Mouse (Mus musculus) MEL (cell line): ENCODE measurements at regions not wholly inside any gene's neighbourhood (a gene's known extent, or its start where the extent isn't known, plus 50 kb on each side); places are given as distances from the start of the nearest gene placed in this dataset.

Experiments used
- DNase-seq: peaks from one replicate; pipeline ENCODE4 v3.0.0; 2011; ENCODE audit warnings: low read depth, low spot score
- H3K27ac ChIP-seq: 2 replicates; pipeline ENCODE4 v1.5.1; 2012; ENCODE audit warnings: low read depth, mild to moderate bottlenecking, control low read depth, low read length, moderate library complexity; ENCODE audit not compliant: control insufficient read depth
- H3K27me3 ChIP-seq, 2 experiments: fragments of 150-350 bp in 1 of 2; sonication (generic) in 1 of 2; 2 replicates each; pipeline ENCODE4 v1.6.1; 2012; ENCODE audit warnings: low read length in 2 of 2, mild to moderate bottlenecking in 2 of 2, improper control_type of control experiment in 1 of 2, moderate library complexity in 1 of 2; ENCODE audit not compliant: insufficient read depth in 2 of 2, control insufficient read depth in 1 of 2
- H3K36me3 ChIP-seq, 2 experiments: 2 replicates each; pipeline ENCODE4 v1.6.1; 2012 to 2014; ENCODE audit warnings: low read length in 2 of 2, improper control_type of control experiment in 1 of 2, inconsistent platforms in 1 of 2, mild to moderate bottlenecking in 1 of 2; ENCODE audit not compliant: insufficient read depth in 2 of 2, control insufficient read depth in 1 of 2
- H3K4me1 ChIP-seq, 2 experiments: fragments of 150-350 bp in 1 of 2; sonication (generic) in 1 of 2; 2 replicates each; pipeline ENCODE4 v1.6.1; 2012; ENCODE audit warnings: low read length in 2 of 2, improper control_type of control experiment in 1 of 2, mild to moderate bottlenecking in 1 of 2; ENCODE audit not compliant: insufficient read depth in 2 of 2, control insufficient read depth in 1 of 2
- H3K4me3 ChIP-seq, 2 experiments: fragments of 150-350 bp in 1 of 2; sonication (generic) in 1 of 2; 2 replicates each; pipeline ENCODE4 v1.5.1; 2012; ENCODE audit warnings: low read depth in 2 of 2, low read length in 2 of 2, mild to moderate bottlenecking in 2 of 2, moderate library complexity in 2 of 2, control low read depth in 1 of 2, improper control_type of control experiment in 1 of 2; ENCODE audit not compliant: control insufficient read depth in 1 of 2, insufficient read depth in 1 of 2
- H3K79me2 ChIP-seq: 2 replicates; pipeline ENCODE4 v1.6.1; 2012; ENCODE audit warnings: mild to moderate bottlenecking, low read length, moderate library complexity; ENCODE audit not compliant: control insufficient read depth, poor library complexity, insufficient read depth
- H3K9ac ChIP-seq: 2 replicates; pipeline ENCODE4 v1.6.1; 2012; ENCODE audit warnings: low read depth, mild to moderate bottlenecking, control low read depth, low read length, moderate library complexity; ENCODE audit not compliant: control insufficient read depth, poor library complexity, severe bottlenecking
- H3K9me3 ChIP-seq: fragments of 150-350 bp; sonication (generic); replicated peaks from 2 replicates; pipeline ENCODE4 v1.6.1; 2012; ENCODE audit warnings: mild to moderate bottlenecking, low read length, improper control_type of control experiment, moderate library complexity; ENCODE audit not compliant: insufficient read depth
- CHD1 ChIP-seq: IDR thresholded peaks from 2 replicates; pipeline ENCODE4 v1.6.1; 2012; ENCODE audit warnings: low read depth, mild to moderate bottlenecking, inconsistent platforms, low read length, improper control_type of control experiment
- CTCF ChIP-seq, 3 experiments: IDR thresholded peaks in 2 of 3; conservative IDR thresholded peaks in 1 of 3; 2 replicates each; pipeline ENCODE4 v1.5.1; 2011 to 2012; ENCODE audit warnings: low read length in 3 of 3, low read depth in 2 of 3, mild to moderate bottlenecking in 2 of 3, improper control_type of control experiment in 1 of 3, inconsistent platforms in 1 of 3, mixed read lengths in 1 of 3, moderate library complexity in 1 of 3; ENCODE audit not compliant: control insufficient read depth in 1 of 3, insufficient read depth in 1 of 3, poor library complexity in 1 of 3, severe bottlenecking in 1 of 3
- ETS1 ChIP-seq: IDR thresholded peaks from 2 replicates; pipeline ENCODE4 v1.6.1; 2012; ENCODE audit warnings: low read depth, mild to moderate bottlenecking, inconsistent platforms, low read length, improper control_type of control experiment, moderate library complexity
- GATA1 ChIP-seq: IDR thresholded peaks from 2 replicates; pipeline ENCODE4 v1.6.1; 2011; ENCODE audit warnings: low read depth, low read length, improper control_type of control experiment
- MAFK ChIP-seq: IDR thresholded peaks from 2 replicates; pipeline ENCODE4 v1.6.1; 2011; ENCODE audit warnings: low read depth, mild to moderate bottlenecking, low read length, improper control_type of control experiment, borderline replicate concordance
- MAX ChIP-seq: IDR thresholded peaks from 2 replicates; pipeline ENCODE4 v1.6.1; 2011; ENCODE audit warnings: low read length, improper control_type of control experiment
- MXI1 ChIP-seq: IDR thresholded peaks from 2 replicates; pipeline ENCODE4 v1.6.1; 2011; ENCODE audit warnings: mild to moderate bottlenecking, low read depth, low read length, improper control_type of control experiment
- MYB ChIP-seq: IDR thresholded peaks from 2 replicates; pipeline ENCODE4 v1.6.1; 2011; ENCODE audit warnings: mild to moderate bottlenecking, low read depth, low read length, improper control_type of control experiment
- MYC ChIP-seq: IDR thresholded peaks from 2 replicates; pipeline ENCODE4 v1.6.1; 2011; ENCODE audit warnings: low read depth, mild to moderate bottlenecking, low read length, improper control_type of control experiment, moderate library complexity
- POLR2A ChIP-seq, 2 experiments: IDR thresholded peaks; 2 replicates each; pipeline ENCODE4 v1.6.1; 2011 to 2012; ENCODE audit warnings: low read length in 2 of 2, mild to moderate bottlenecking in 2 of 2, control low read depth in 1 of 2, improper control_type of control experiment in 1 of 2, low read depth in 1 of 2, moderate library complexity in 1 of 2; ENCODE audit not compliant: control insufficient read depth in 1 of 2, insufficient read depth in 1 of 2, poor library complexity in 1 of 2
- POLR2AphosphoS2 ChIP-seq: IDR thresholded peaks from 2 replicates; pipeline ENCODE4 v1.6.1; 2011; ENCODE audit warnings: low read length, improper control_type of control experiment
- POLR2AphosphoS5 ChIP-seq: IDR thresholded peaks from 2 replicates; pipeline ENCODE4 v1.6.1; 2012; ENCODE audit warnings: low read depth, borderline replicate concordance, mild to moderate bottlenecking, inconsistent platforms, low read length, moderate library complexity, mixed read lengths
- TBP ChIP-seq: IDR thresholded peaks from 2 replicates; pipeline ENCODE4 v1.8.0; 2011; ENCODE audit warnings: low read depth, low read length, improper control_type of control experiment
- TCF12 ChIP-seq: IDR thresholded peaks from 2 replicates; pipeline ENCODE4 v1.6.1; 2014; ENCODE audit warnings: low read depth, mild to moderate bottlenecking, inconsistent platforms, low read length, improper control_type of control experiment, moderate library complexity
- USF2 ChIP-seq, 2 experiments: IDR thresholded peaks; 2 replicates each; pipeline ENCODE4 v1.6.1; 2011 to 2012; ENCODE audit warnings: improper control_type of control experiment in 2 of 2, low read length in 2 of 2, borderline replicate concordance in 1 of 2, inconsistent platforms in 1 of 2, low read depth in 1 of 2, mild to moderate bottlenecking in 1 of 2; ENCODE audit not compliant: insufficient read depth in 1 of 2
- ZNF384 ChIP-seq: IDR thresholded peaks from 2 replicates; pipeline ENCODE4 v1.6.1; 2012; ENCODE audit warnings: low read depth, mild to moderate bottlenecking, inconsistent platforms, low read length, improper control_type of control experiment

DNA sequence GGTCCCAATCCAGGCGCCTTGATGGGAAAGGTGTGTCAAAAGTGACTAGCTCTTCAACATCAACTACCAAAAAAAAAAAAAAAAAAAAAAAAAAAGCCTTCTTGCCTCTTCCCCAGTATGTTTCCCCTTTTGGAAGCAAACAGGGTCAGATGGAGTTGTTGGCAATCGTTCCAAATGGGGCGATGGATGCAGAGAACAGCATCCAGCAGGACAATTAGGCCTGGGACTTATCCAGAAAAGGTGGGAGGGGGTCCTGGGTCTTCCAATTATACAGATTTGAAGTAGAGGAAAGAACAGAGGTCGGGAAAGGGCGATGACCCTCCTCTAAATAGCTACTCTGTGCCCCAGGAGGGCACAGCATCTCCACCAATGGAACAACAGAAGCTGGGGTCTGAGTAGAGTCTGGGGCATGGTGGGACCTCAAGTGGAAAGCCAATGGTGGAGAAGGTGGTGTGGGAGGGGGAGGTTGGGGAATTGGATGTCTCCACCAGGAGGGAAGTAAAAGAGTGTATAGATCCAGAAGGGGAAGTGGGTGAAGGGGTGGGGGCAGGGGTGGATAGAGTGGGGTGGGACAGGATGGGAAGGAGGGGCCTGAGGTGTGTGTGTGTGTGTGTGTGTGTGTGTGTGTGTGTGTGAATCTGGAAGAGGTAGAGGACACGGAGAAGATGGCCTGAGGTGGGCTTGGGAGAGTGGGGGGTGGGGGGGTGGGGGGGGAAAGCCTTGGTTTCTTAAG is 102.7 kb downstream of the Nucb2 start:
- DNase-seq = peak; percentile 23
- Histone ChIP-seq H3K36me3 (no peaks in the 10 kb centered on the region; a peak in 2 of 4 replicates), H3K9ac (no peak overlapping the region), H3K79me2 (no peaks in the 10 kb centered on the region), H3K4me1 (peaks cover 0 to 5% of the 10 kb centered on the region in 2 experiments; a peak in 2 of 4 replicates), H3K27me3 (no peaks in the 10 kb centered on the region), H3K27ac (no peak overlapping the region), H3K4me3 (no peak overlapping the region), H3K9me3 (no peaks in the 10 kb centered on the region)
- TF ChIP-seq ZNF384 (0 out of 2 replicates have a peak, but pooled peaks have one; percentile 20), POLR2AphosphoS2 (no peak)

DNA sequence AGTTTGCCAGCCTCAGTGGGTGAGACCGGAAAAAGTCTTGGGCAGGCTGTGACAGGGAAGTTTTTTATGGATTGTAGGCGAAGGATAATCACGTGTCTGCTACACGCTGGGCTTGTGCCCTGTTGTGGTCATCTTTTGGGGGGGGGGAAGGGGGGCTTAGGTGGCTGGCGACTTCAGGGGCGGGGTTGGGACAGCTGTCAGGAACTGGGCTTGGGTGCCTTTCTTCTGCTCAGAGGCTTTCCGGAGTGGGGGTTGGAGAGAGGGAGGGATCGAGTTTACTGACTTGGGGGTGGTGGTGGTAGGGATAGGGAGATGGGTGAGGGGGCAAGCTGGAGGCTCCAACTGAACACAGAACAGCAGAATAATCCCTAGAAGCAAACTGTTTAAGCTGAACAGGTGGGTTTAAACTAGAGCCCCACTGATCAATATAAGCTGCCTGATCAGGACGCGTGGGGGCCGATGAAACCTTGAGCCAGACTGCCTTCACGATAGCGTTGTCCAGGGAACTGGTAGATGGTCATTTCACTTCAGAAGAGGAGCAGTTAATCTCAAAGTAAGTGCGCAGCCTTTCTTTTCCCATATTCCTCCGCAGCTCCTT is 103.6 kb downstream of the Nucb2 start:
- Histone ChIP-seq H3K4me3 (peak overlapping the region; percentile 16 to 48; a peak in 3 of 4 replicates), H3K79me2 (no peaks in the 10 kb centered on the region), H3K27me3 (no peaks in the 10 kb centered on the region), H3K9ac (peak overlapping the region; percentile 47; the same call in 1 of the 2 replicates), H3K36me3 (no peaks in the 10 kb centered on the region; a peak in 2 of 4 replicates), H3K27ac (no peak overlapping the region), H3K4me1 (peaks cover 0 to 5% of the 10 kb centered on the region in 2 experiments; a peak in 2 of 4 replicates), H3K9me3 (no peaks in the 10 kb centered on the region)
- TF ChIP-seq MYB (no peak), CHD1 (no peak), GATA1 (no peak), MAFK (no peak), TCF12 (no peak), USF2 (IDR thresholded peaks at IDR 0.05; ENCODE audit: borderline replicate concordance in 1 of 2, insufficient read depth in 1 of 2, low read depth in 1 of 2, low read length in 2 of 2) (no peak), POLR2A (IDR thresholded peaks at IDR 0.05; ENCODE audit: control insufficient read depth in 1 of 2, insufficient read depth in 1 of 2, low read depth in 1 of 2, low read length in 2 of 2, poor library complexity in 1 of 2) (no peak), TBP (no peak), MYC (no peak), MXI1 (no peak), ETS1 (no peak), MAX (no peak), POLR2AphosphoS5 (no peak), CTCF (IDR thresholded peaks at IDR 0.05 in 2 of 3, conservative IDR thresholded peaks at IDR 0.05 in 1 of 3; ENCODE audit: control insufficient read depth in 1 of 3, insufficient read depth in 1 of 3, low read depth in 2 of 3, low read length in 3 of 3, poor library complexity in 1 of 3, severe bottlenecking in 1 of 3) (no peak)
- DNase-seq = no peak
